Comparison of ENCODE assay signal across 8 mouse cellular contexts in the genomic region with DNA sequence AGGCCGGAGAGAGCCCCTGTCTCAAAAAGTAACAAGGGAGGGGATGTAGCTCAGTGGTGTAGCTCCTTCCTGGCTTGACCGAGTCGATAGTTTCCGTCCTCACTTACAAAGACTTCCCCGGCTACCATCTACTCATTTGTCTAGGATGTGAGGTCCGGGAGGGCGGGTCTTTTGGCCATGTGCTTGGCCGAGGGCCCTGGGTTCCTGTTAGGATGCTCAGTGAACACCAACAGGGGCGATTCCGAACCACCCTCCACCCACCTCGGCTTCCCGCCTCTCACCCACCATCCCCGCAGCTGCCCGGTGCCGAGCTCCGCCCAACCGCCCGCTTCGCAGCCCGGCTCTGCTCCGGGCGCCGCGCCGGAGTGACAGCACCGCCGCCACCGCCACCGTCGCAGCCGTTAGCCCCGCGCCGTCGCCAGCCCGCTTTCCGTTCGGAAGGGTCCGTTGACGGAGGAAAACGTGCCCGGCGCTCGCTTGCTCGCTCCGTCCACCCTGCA. TPM values are rescaled to one million over a fixed set of nuclear protein-coding genes. Genes with fewer than 3 reads are reported as not detected.
DNase-seq lines count a peak whose midpoint lies in the region; ATAC-seq and TF ChIP-seq lines count a peak whose summit lies in the region.

A gene (minus strand): TSS at position 340 of the 500 bp plus-strand sequence.

- no peak for TF ChIP-seq POLR2A in cortical plate, adult 2 months (IDR thresholded peaks at IDR 0.05; ENCODE audit: extremely low read depth, insufficient read depth, low read length)

- peak within 1 kb of the TSS; percentile 76 for H3K4me3 ChIP-seq in cortical plate, adult 2 months (ENCODE audit: insufficient read depth, low read length)
- peak within 1 kb of the TSS; percentile 59 for H3K4me3 ChIP-seq in hindbrain, postnatal 0 days (ENCODE audit: low read length)
- H3K4me3 ChIP-seq in megakaryocyte, embryonic 14.5 days (replicated peaks), result peak within 1 kb of the TSS; percentile 96

- no peaks in the 10 kb centered on the region for H3K4me1 ChIP-seq in cortical plate, adult 2 months (ENCODE audit: control insufficient read depth, insufficient read depth, low read length)
- no peaks in the 10 kb centered on the region for H3K4me1 ChIP-seq in hindbrain, postnatal 0 days (ENCODE audit: insufficient read depth, low read length)
- peaks cover 38% of the 10 kb centered on the region for H3K4me1 ChIP-seq in megakaryocyte, embryonic 14.5 days

- peak within 1 kb of the TSS; percentile 89 for H3K4me2 ChIP-seq in hindbrain, postnatal 0 days (ENCODE audit: low read depth, low read length)

- peak; percentile 75 for ATAC-seq in hindbrain, postnatal 0 days

- intact Hi-C loops in left cerebral cortex, postnatal 14 days (cut with DNase I), result no loop called here

- H3K27me3 ChIP-seq in hindbrain, postnatal 0 days (ENCODE audit: insufficient read depth, low read length), result no peaks in the 10 kb centered on the region
- H3K27me3 ChIP-seq in megakaryocyte, embryonic 14.5 days (replicated peaks), result peaks cover 12% of the 10 kb centered on the region

- no peak for TF ChIP-seq CTCF in cortical plate, adult 2 months (IDR thresholded peaks at IDR 0.05; ENCODE audit: extremely low read depth, insufficient read depth, low read length)
- TF ChIP-seq CTCF in hindbrain, postnatal 0 days (IDR thresholded peaks at IDR 0.05; ENCODE audit: low read depth), result no peak

- peak; percentile 99 for DNase-seq in heart, adult 11 months
- DNase-seq in heart, adult 8-10 months (ENCODE audit: low spot score), result no peak
- peak; percentile 30 to 34 for DNase-seq in gastrocnemius, adult 8-10 months (ENCODE audit: low spot score in 2 of 2)
- peak; percentile 72 for DNase-seq in hindbrain, postnatal 0 days (ENCODE audit: low spot score)
- DNase-seq in left cerebral cortex, postnatal 14 days (ENCODE audit: low spot score in 2 of 2), result peak; percentile 51 to 77
- peak; percentile 55 for DNase-seq in spleen, adult 12 weeks (ENCODE audit: low spot score)

- H3K36me3 ChIP-seq in hindbrain, postnatal 0 days (ENCODE audit: insufficient read depth, low read length), result no peaks in the 10 kb centered on the region
- H3K36me3 ChIP-seq in megakaryocyte, embryonic 14.5 days (replicated peaks; ENCODE audit: low read length), result peaks cover 18% of the 10 kb centered on the region

- under 1% methylated on average over 46 of the region's 46 CpGs for WGBS in hindbrain, postnatal 0 days

- no peaks in the 10 kb centered on the region for H3K9me3 ChIP-seq in hindbrain, postnatal 0 days (ENCODE audit: low read length)
- no peaks in the 10 kb centered on the region for H3K9me3 ChIP-seq in megakaryocyte, embryonic 14.5 days

- peak within 1 kb of the TSS; percentile 97 for H3K27ac ChIP-seq in cortical plate, adult 2 months (ENCODE audit: insufficient read depth, low read length)
- peak within 1 kb of the TSS; percentile 86 for H3K27ac ChIP-seq in hindbrain, postnatal 0 days

- H3K9ac ChIP-seq in hindbrain, postnatal 0 days (replicated peaks; ENCODE audit: low read length), result peak within 1 kb of the TSS; percentile 78

RNA-seq across cellular contexts. Expression of the gene that starts here (rescaled TPM):
- total RNA-seq in heart, adult 8-10 months (2022), result 1 to 10 TPM; 2.3 to 2.9 (median 2.4) TPM
- polyA plus RNA-seq in cortical plate, adult 2 months (2012; rRNA removed), result 100 and 101 TPM in 2 replicates
- 10 to 100 TPM in 2 of 4 experiments, 1 to 10 TPM in 2; 3.6 to 12.3 (median 10.4) TPM for total RNA-seq in gastrocnemius, adult 8-10 months (2022)
- total RNA-seq in hindbrain, postnatal 0 days (2014; rRNA removed), result 108 and 129 TPM in 2 replicates
- 48.9 and 49.7 TPM in 2 replicates for polyA plus RNA-seq in hindbrain, postnatal 0 days (2015; fragmentation: Nextera tagmentation; extraction: Ambion mirVana)
- 100 to 1,000 TPM; 169 TPM for total RNA-seq in left cerebral cortex, postnatal 14 days (2021)
- polyA plus RNA-seq in megakaryocyte, embryonic 14.5 days (2012; ENCODE audit: insufficient read depth, low replicate concordance), result 188 and 291 TPM in 2 replicates
